ENCODE assay signal across 8 mouse cellular contexts in genomic region chr12:117533176-117534086, GRCm38 (mm10). TPM values are rescaled to one million over a fixed set of nuclear protein-coding genes. Genes with fewer than 3 reads are reported as not detected.
DNase-seq lines count a peak whose midpoint lies in the region; ATAC-seq lines count a peak whose summit lies in the region.

No protein-coding gene starts in this region.

- peak overlapping the region; percentile 73 for H3K9ac ChIP-seq in intestine, embryonic 16.5 days (ENCODE audit: low read depth, low read length)
- H3K9ac ChIP-seq in liver, embryonic 12.5 days: peak overlapping the region; percentile 59
- peak overlapping the region; percentile 63 for H3K9ac ChIP-seq in neural tube, embryonic 12.5 days

- H3K4me3 ChIP-seq in intestine, embryonic 16.5 days (ENCODE audit: low read length): peak overlapping the region; percentile 71
- H3K4me3 ChIP-seq in liver, embryonic 12.5 days: peak overlapping the region; percentile 61
- H3K4me3 ChIP-seq in neural tube, embryonic 12.5 days: peak overlapping the region; percentile 65

- DNase-seq in kidney, adult 18-20 months: peak; percentile 32
- DNase-seq in kidney, adult 11 months: no peak
- peak; percentile 25 for DNase-seq in c-Kit-positive CD71-negative TER-119-negative erythroid progenitor cells, embryonic 14.5 days (ENCODE audit: low read depth)
- peak; percentile 14 for DNase-seq in gastrocnemius, postnatal 25 days
- peak; percentile 76 for DNase-seq in thymus, postnatal 14 days

- peak overlapping the region; percentile 86 for H3K4me2 ChIP-seq in intestine, embryonic 16.5 days (ENCODE audit: low read depth, low read length)
- peak overlapping the region; percentile 84 for H3K4me2 ChIP-seq in liver, embryonic 12.5 days
- peak overlapping the region; percentile 97 for H3K4me2 ChIP-seq in neural tube, embryonic 12.5 days (replicated peaks)

- H3K36me3 ChIP-seq in intestine, embryonic 16.5 days (ENCODE audit: control insufficient read depth, insufficient read depth, low read length): no peaks in the 10 kb centered on the region
- no peaks in the 10 kb centered on the region for H3K36me3 ChIP-seq in liver, embryonic 12.5 days
- H3K36me3 ChIP-seq in neural tube, embryonic 12.5 days: no peaks in the 10 kb centered on the region

- WGBS in intestine, embryonic 16.5 days: 3% methylated on average over 56 of the region's 64 CpGs
- WGBS in liver, embryonic 12.5 days (ENCODE audit: insufficient replicate concordance): 6% methylated on average over 35 of the region's 64 CpGs
- 3% methylated on average over 42 of the region's 64 CpGs for WGBS in neural tube, embryonic 12.5 days

- no peaks in the 10 kb centered on the region for H3K4me1 ChIP-seq in intestine, embryonic 16.5 days (ENCODE audit: control insufficient read depth, insufficient read depth, low read length)
- peaks cover 14% of the 10 kb centered on the region for H3K4me1 ChIP-seq in liver, embryonic 12.5 days
- peaks cover 13% of the 10 kb centered on the region for H3K4me1 ChIP-seq in neural tube, embryonic 12.5 days

- H3K27me3 ChIP-seq in intestine, embryonic 16.5 days (replicated peaks; ENCODE audit: control insufficient read depth, insufficient read depth, low read length): peaks cover 9% of the 10 kb centered on the region
- H3K27me3 ChIP-seq in liver, embryonic 12.5 days (replicated peaks): peaks cover 61% of the 10 kb centered on the region
- peaks cover 32% of the 10 kb centered on the region for H3K27me3 ChIP-seq in neural tube, embryonic 12.5 days (replicated peaks)

- ATAC-seq in intestine, embryonic 16.5 days: peak; percentile 96
- peak; percentile 77 for ATAC-seq in liver, embryonic 12.5 days
- ATAC-seq in neural tube, embryonic 12.5 days (ENCODE audit: low FRiP score, low read depth): peak; percentile 71

- no peaks in the 10 kb centered on the region for H3K9me3 ChIP-seq in intestine, embryonic 16.5 days (ENCODE audit: control insufficient read depth, low read length)
- no peaks in the 10 kb centered on the region for H3K9me3 ChIP-seq in liver, embryonic 12.5 days (replicated peaks)
- H3K9me3 ChIP-seq in neural tube, embryonic 12.5 days: no peaks in the 10 kb centered on the region

- peak overlapping the region; percentile 70 for H3K27ac ChIP-seq in intestine, embryonic 16.5 days (ENCODE audit: low read length)
- H3K27ac ChIP-seq in liver, embryonic 12.5 days: no peak overlapping the region
- no peak overlapping the region for H3K27ac ChIP-seq in neural tube, embryonic 12.5 days

RNA-seq across cellular contexts. Expression of gene Rapgef5, which starts 17.2 kb away (rescaled TPM):
- 1 to 10 TPM; 5.0 to 6.5 TPM for total RNA-seq in gastrocnemius, postnatal 25 days (2021)
- polyA plus RNA-seq in intestine, embryonic 16.5 days (2015; fragmentation: Nextera tagmentation; extraction: Ambion mirVana): 5.2 and 6.9 TPM in 2 replicates
- polyA plus RNA-seq in liver, embryonic 12.5 days (2016; fragmentation: Nextera tagmentation; extraction: Ambion mirVana): 3.3 and 3.8 TPM in 2 replicates
- polyA plus RNA-seq in neural tube, embryonic 12.5 days (2016; fragmentation: Nextera tagmentation; extraction: Ambion mirVana): 35.8 and 37.3 TPM in 2 replicates
